Mouse (Mus musculus) hindbrain, embryonic 11.5 days (tissue): ENCODE results near the gene Sec14l2. TPM values are rescaled to one million over a fixed set of nuclear protein-coding genes. Genes with fewer than 3 reads are reported as not detected.
"Not testable (repeated sequence)": the region's sequence is repeated elsewhere in the genome, so short reads cannot be mapped to it uniquely, and the experiment has no call there.

Experiments
- ATAC-seq: fragments of 200-750 bp; cut with Nextera tagmentation; 2 replicates; pipeline ENCODE4 v1.8.0; 2017; ENCODE audit warnings: mild to moderate bottlenecking, moderate TSS enrichment, moderate library complexity; ENCODE audit not compliant: low FRiP score
- DNase-seq: peaks from one replicate; pipeline ENCODE4 v3.0.0-alpha.2; 2015; ENCODE audit warnings: low spot score
- H3K27ac ChIP-seq: fragments of 300-500 bp; sonication (generic); 2 replicates; pipeline ENCODE4 v1.5.1; 2014; ENCODE audit warnings: mild to moderate bottlenecking, low read depth, low read length
- H3K27me3 ChIP-seq: fragments of 300-500 bp; sonication (generic); 2 replicates; pipeline ENCODE4 v1.6.1; 2014; ENCODE audit warnings: mild to moderate bottlenecking, low read length, moderate library complexity, mixed read lengths; ENCODE audit not compliant: control insufficient read depth, insufficient read depth
- H3K36me3 ChIP-seq: fragments of 300-500 bp; sonication (generic); 2 replicates; pipeline ENCODE4 v1.6.1; 2014; ENCODE audit warnings: mild to moderate bottlenecking, low read length, moderate library complexity, mixed read lengths; ENCODE audit not compliant: control insufficient read depth, insufficient read depth
- H3K4me1 ChIP-seq: fragments of 300-500 bp; sonication (generic); replicated peaks from 2 replicates; pipeline ENCODE4 v1.6.1; 2014; ENCODE audit warnings: low read length, mixed read lengths; ENCODE audit not compliant: control insufficient read depth, insufficient read depth
- H3K4me2 ChIP-seq: fragments of 300-500 bp; sonication (generic); replicated peaks from 2 replicates; pipeline ENCODE4 v1.6.1; 2014; ENCODE audit warnings: mild to moderate bottlenecking, low read depth, low read length
- H3K4me3 ChIP-seq: fragments of 300-500 bp; sonication (generic); 2 replicates; pipeline ENCODE4 v1.5.1; 2014; ENCODE audit warnings: low read depth, low read length
- H3K9ac ChIP-seq: fragments of 300-500 bp; sonication (generic); 2 replicates; pipeline ENCODE4 v1.6.1; 2014; ENCODE audit warnings: low read depth, low read length
- H3K9me3 ChIP-seq: fragments of 300-500 bp; sonication (generic); 2 replicates; pipeline ENCODE4 v1.6.1; 2016; ENCODE audit warnings: low read length; ENCODE audit not compliant: control insufficient read depth
- WGBS: fragments of 180-500 bp; shearing (Covaris S2); extraction: QIAGEN DNeasy Blood & Tissue Kit; methylation state at CpG from one replicate; pipeline ENCODE4 v1.1.7; 2014; 5-methylcytosine and 5-hydroxymethylcytosine counted together
- polyA plus RNA-seq: library from polyadenylated mRNA; unstranded; fragments of >200 nt; fragmentation: Nextera tagmentation; extraction: Ambion mirVana; gene quantifications from 2 replicates; pipeline ENCODE4 v1.2.1, GENCODE M21; 2014

Gene Sec14l2
- polyA plus RNA-seq, 1 experiment from 2014 or later = 2.1 TPM

DNA sequence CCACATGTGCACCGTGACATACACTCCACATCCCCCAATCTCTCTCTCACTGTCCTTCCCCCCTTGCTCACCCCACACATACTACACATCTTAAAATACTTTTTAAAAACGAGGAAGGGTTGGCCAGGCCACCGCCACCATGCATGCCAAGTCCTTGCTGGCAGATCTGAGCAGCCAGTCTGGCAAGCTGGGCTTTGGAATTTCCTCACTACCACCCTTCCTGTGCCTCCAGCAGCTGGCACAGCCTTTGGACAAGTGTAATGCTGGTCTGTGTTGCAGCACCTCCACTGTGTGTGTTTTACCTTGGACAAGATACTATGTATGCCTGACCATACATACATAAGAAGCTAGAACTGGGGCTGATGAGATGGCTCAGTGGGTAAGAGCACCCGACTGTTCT lies 9.7 kb downstream of the Sec14l2 start:
- Histone ChIP-seq H3K36me3 (no peaks in the 10 kb centered on the region), H3K4me2 (no peak overlapping the region), H3K4me1 (0 out of 2 replicates have a peak, but pooled peaks cover 3% of the 10 kb centered on the region), H3K27me3 (peaks cover 4% of the 10 kb centered on the region; the same call in 1 of the 2 replicates), H3K27ac (no peak overlapping the region), H3K9ac (no peak overlapping the region), H3K9me3 (no peaks in the 10 kb centered on the region), H3K4me3 (no peak overlapping the region)
- no peak for ATAC-seq
- no peak for DNase-seq
- 81% methylated on average over 4 of the region's 4 CpGs for WGBS

DNA sequence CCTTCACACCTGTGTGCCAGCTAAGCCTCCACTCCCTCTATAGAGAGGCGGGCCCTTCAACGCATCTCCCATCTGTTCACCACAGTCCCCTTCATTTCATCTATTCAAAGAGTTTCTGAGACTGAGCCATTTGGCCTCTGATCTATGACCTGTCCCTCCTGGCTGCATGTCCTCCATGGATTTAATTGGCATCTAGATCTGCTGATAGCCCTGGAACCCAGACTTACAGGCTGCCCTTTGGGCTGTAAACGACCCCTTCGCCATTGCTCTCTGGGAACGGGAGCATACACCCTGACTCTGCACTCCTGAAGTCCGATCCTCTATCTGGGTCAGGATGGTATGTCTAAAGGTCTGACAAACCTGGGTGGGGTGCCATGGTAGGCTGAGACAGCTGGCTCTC lies 10.4 kb downstream of the Sec14l2 start:
- WGBS = 88% methylated on average over 6 of the region's 6 CpGs
- no peaks in the 10 kb centered on the region for H3K36me3 ChIP-seq

DNA sequence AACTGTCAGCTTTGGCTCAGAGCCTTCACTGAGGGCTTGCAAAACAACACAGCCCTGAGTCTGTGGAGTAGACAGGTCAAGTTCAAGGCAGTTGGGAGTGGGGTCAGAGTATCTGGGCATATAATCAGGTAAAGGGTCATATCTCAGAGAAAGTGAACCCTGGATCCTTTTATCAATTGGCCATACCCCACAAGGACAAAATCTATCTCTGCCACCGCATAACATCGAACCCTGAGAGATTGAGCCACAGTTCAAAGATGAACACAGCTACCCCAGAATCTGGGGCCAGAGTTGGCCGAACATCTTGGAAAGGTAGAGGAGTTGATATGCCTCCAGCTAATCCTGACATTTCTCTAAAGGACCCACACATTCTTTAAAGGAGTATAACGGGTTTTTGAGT lies 11.2 kb downstream of the Sec14l2 start:
- H3K27ac ChIP-seq = no peak overlapping the region
- no peak overlapping the region for H3K4me2 ChIP-seq
- H3K4me1 ChIP-seq = no peaks in the 10 kb centered on the region
- no peaks in the 10 kb centered on the region for H3K36me3 ChIP-seq
- H3K9ac ChIP-seq = no peak overlapping the region
- WGBS = 90% methylated on average over 4 of the region's 4 CpGs
- peaks cover 1% of the 10 kb centered on the region; the same call in 1 of the 2 replicates for H3K27me3 ChIP-seq
- DNase-seq = no peak
- H3K4me3 ChIP-seq = no peak overlapping the region
- no peaks in the 10 kb centered on the region for H3K9me3 ChIP-seq
- no peak for ATAC-seq

More for the DNA sequence above, 10.4 kb downstream of the Sec14l2 start:
- Histone ChIP-seq H3K4me2 (no peak overlapping the region), H3K4me3 (no peak overlapping the region), H3K9ac (no peak overlapping the region), H3K9me3 (no peaks in the 10 kb centered on the region), H3K27me3 (peaks cover 2% of the 10 kb centered on the region; the same call in 1 of the 2 replicates), H3K27ac (no peak overlapping the region), H3K4me1 (no peaks in the 10 kb centered on the region)
- ATAC-seq (no peak), DNase-seq (no peak)

DNA sequence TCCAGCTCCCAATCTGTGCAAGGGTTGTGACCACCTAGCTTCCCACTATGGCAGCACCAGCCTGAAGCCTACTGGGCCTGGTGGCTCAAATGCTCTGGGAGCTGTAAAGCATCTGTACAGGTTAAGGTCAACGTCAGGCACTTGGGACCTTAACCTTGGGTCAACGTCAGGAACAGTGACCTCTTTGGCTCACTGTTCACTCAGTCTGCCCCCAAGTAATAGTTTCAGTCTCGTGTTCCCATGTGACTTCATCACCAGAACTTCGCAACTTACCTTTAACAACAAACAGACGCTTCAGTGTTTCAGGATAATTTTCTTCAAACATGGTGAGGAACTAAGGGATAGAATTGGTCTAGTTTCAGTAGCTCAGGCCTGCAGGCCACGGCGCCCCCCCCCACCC lies 14.5 kb downstream of the Sec14l2 start:
- no peaks in the 10 kb centered on the region for H3K9me3 ChIP-seq
- no peaks in the 10 kb centered on the region for H3K4me1 ChIP-seq
- no peaks in the 10 kb centered on the region for H3K36me3 ChIP-seq
- WGBS = 65% methylated on average over 7 of the region's 7 CpGs
- H3K9ac ChIP-seq = no peak overlapping the region
- H3K4me2 ChIP-seq = no peak overlapping the region
- no peaks in the 10 kb centered on the region for H3K27me3 ChIP-seq
- H3K4me3 ChIP-seq = no peak overlapping the region
- H3K27ac ChIP-seq = no peak overlapping the region
- ATAC-seq (no peak), DNase-seq (no peak)

GRCm38 (mm10) chr11:4107901-4108300 lies 15.3 kb downstream of the Sec14l2 start:
- not testable (repeated sequence) for H3K4me2 ChIP-seq, H3K9ac ChIP-seq, H3K9me3 ChIP-seq, ATAC-seq, H3K4me1 ChIP-seq, H3K27me3 ChIP-seq, DNase-seq, H3K4me3 ChIP-seq, H3K36me3 ChIP-seq, H3K27ac ChIP-seq
- WGBS = 94% methylated on average over 6 of the region's 6 CpGs

GRCm38 (mm10) chr11:4105444-4105843 lies 17.8 kb downstream of the Sec14l2 start:
- Histone ChIP-seq H3K36me3 (no peaks in the 10 kb centered on the region), H3K9ac (no peak overlapping the region), H3K4me2 (no peak overlapping the region), H3K4me3 (no peak overlapping the region), H3K27ac (no peak overlapping the region), H3K4me1 (no peaks in the 10 kb centered on the region), H3K9me3 (no peaks in the 10 kb centered on the region), H3K27me3 (no peaks in the 10 kb centered on the region)
- DNase-seq (no peak), ATAC-seq (no peak)
- WGBS = 79% methylated on average over 6 of the region's 6 CpGs

- H3K4me2 ChIP-seq = no peak overlapping the region
- DNase-seq (no peak), ATAC-seq (no peak)
Observed at GRCm38 (mm10) chr11:4104989-4105388, 18.2 kb downstream of the Sec14l2 start.

GRCm38 (mm10) chr11:4103522-4103921 lies 19.7 kb downstream of the Sec14l2 start:
- WGBS = 82% methylated on average over 14 of the region's 14 CpGs
- DNase-seq = no peak
- ATAC-seq = no peak
- Histone ChIP-seq H3K27ac (no peak overlapping the region), H3K9ac (no peak overlapping the region), H3K4me3 (no peak overlapping the region), H3K36me3 (no peaks in the 10 kb centered on the region), H3K4me2 (no peak overlapping the region), H3K4me1 (no peaks in the 10 kb centered on the region), H3K9me3 (no peaks in the 10 kb centered on the region), H3K27me3 (no peaks in the 10 kb centered on the region)

More at GRCm38 (mm10) chr11:4104989-4105388, 18.2 kb downstream of the Sec14l2 start:
- H3K4me3 ChIP-seq = no peak overlapping the region
- no peaks in the 10 kb centered on the region for H3K4me1 ChIP-seq
- H3K36me3 ChIP-seq = no peaks in the 10 kb centered on the region
- H3K9me3 ChIP-seq = no peaks in the 10 kb centered on the region
- no peak overlapping the region for H3K9ac ChIP-seq
- H3K27me3 ChIP-seq = no peaks in the 10 kb centered on the region
- no peak overlapping the region for H3K27ac ChIP-seq
- WGBS = 86% methylated on average over 5 of the region's 5 CpGs

GRCm38 (mm10) chr11:4101851-4102250 lies 21.4 kb downstream of the Sec14l2 start:
- no peaks in the 10 kb centered on the region for H3K27me3 ChIP-seq

More at GRCm38 (mm10) chr11:4101851-4102250, 21.4 kb downstream of the Sec14l2 start:
- WGBS = 85% methylated on average over 5 of the region's 5 CpGs
- Histone ChIP-seq H3K4me2 (no peak overlapping the region), H3K4me1 (peaks cover 3% of the 10 kb centered on the region; the same call in 1 of the 2 replicates), H3K9me3 (no peaks in the 10 kb centered on the region), H3K27ac (no peak overlapping the region), H3K9ac (no peak overlapping the region), H3K4me3 (no peak overlapping the region), H3K36me3 (no peaks in the 10 kb centered on the region)
- DNase-seq (no peak), ATAC-seq (no peak)
